Mouse (Mus musculus): ENCODE results near the gene Pcnx4.
"Not testable (repeated sequence)": the region's sequence is repeated elsewhere in the genome, so short reads cannot be mapped to it uniquely, and the experiment has no call there.

Gene Pcnx4

GRCm38 (mm10) chr12:72594001-72594400 lies 57.8 kb downstream of the Pcnx4 start:
- DNase-seq (ENCODE audit: low spot score in 2 of 2) = no peak

GRCm38 (mm10) chr12:72598731-72599130 lies 62.5 kb downstream of the Pcnx4 start:
- DNase-seq (ENCODE audit: low spot score in 2 of 2) = not testable (repeated sequence)

GRCm38 (mm10) chr12:72612053-72612452 lies 75.9 kb downstream of the Pcnx4 start:
- no peak for DNase-seq (ENCODE audit: low spot score in 2 of 2)

- no peak for DNase-seq (ENCODE audit: low spot score in 2 of 2)
Observed at GRCm38 (mm10) chr12:72620856-72621255, 84.7 kb downstream of the Pcnx4 start.

GRCm38 (mm10) chr12:72621441-72621840 lies 85.3 kb downstream of the Pcnx4 start:
- no peak for DNase-seq (ENCODE audit: low spot score in 2 of 2)

GRCm38 (mm10) chr12:72622853-72623496 lies 86.8 kb downstream of the Pcnx4 start:
- DNase-seq (ENCODE audit: low spot score in 2 of 2) = no peak

- DNase-seq (ENCODE audit: low spot score in 2 of 2) = no peak
Observed at GRCm38 (mm10) chr12:72628751-72629150, 92.6 kb downstream of the Pcnx4 start.

All from frontal cortex, postnatal 25 days (tissue).